Mouse (Mus musculus) heart, postnatal 0 days (tissue): Measurements from ENCODE around the gene Ecd.

Experiments used
- CTCF ChIP-seq: IDR thresholded peaks from 2 replicates; pipeline ENCODE4 v1.5.1; 2016; ENCODE audit warnings: antibody characterized with exemption, control low read depth, low read depth
- EP300 ChIP-seq: IDR thresholded peaks from 2 replicates; pipeline ENCODE4 v1.6.1; 2016; ENCODE audit warnings: antibody characterized with exemption, low read depth

- TF ChIP-seq CTCF (no peak), EP300 (no peak)
Observed at GRCm38 (mm10) chr14:20331316-20331715, 16.6 kb downstream of the Ecd start.
